Mouse (Mus musculus): ENCODE data around the gene Wnt5a. TPM values are rescaled to one million over a fixed set of nuclear protein-coding genes. Genes with fewer than 3 reads are reported as not detected.

Gene Wnt5a
- total RNA-seq, 2 experiments from 2014 or later = 20.4 to 22.3 TPM

GRCm38 (mm10) chr14:28561861-28562260 is 57.3 kb downstream of the Wnt5a start:
- no peak for DNase-seq (ENCODE audit: low spot score in 2 of 2)

Measured in gastrocnemius, postnatal 4 days (tissue).